Mouse (Mus musculus) inflammation-experienced regulatory T-cells, adult 6 months (primary cell): Measurements from ENCODE around the gene Car6. TPM values are rescaled to one million over a fixed set of nuclear protein-coding genes. Genes with fewer than 3 reads are reported as not detected.

ENCODE experiments used
- polyA plus RNA-seq, 3 experiments: library from polyadenylated mRNA; unstranded; fragments of 100-300 nt; shearing (Covaris generic); gene quantifications; one replicate each; pipeline ENCODE4 v1.2.1; 2017

The Car6 gene
- polyA plus RNA-seq, 3 experiments from 2014 or later = not detected

Other genes with a start within 250 kb of the Car6 start
- 1 to 10 TPM; 1.7 to 8.9 (median 7.9) TPM for gene Spsb1, start 246.3 kb downstream of the Car6 start, polyA plus RNA-seq
- 1 to 10 TPM; 4.1 to 5.9 (median 5.0) TPM for gene H6pd, start 192.3 kb downstream of the Car6 start, polyA plus RNA-seq
- gene Gpr157, start 114.0 kb downstream of the Car6 start, polyA plus RNA-seq = under 1 TPM; 0.16 to 0.36 (median 0.33) TPM
- not detected for gene Slc2a5, start 82.0 kb downstream of the Car6 start, polyA plus RNA-seq
- not detected for gene Slc2a7, start 52.4 kb downstream of the Car6 start, polyA plus RNA-seq
- 100 to 1,000 TPM; 503 to 566 (median 560) TPM for gene Eno1, start 35.4 kb upstream of the Car6 start, polyA plus RNA-seq
- gene Rere, start 80.3 kb upstream of the Car6 start, polyA plus RNA-seq = 10 to 100 TPM; 10.1 to 32.0 (median 28.4) TPM